Mouse (Mus musculus) MEL (cell line): ENCODE data around the gene Slc4a2.

Experiments
- BHLHE40 ChIP-seq: IDR thresholded peaks from 2 replicates; pipeline ENCODE4 v1.6.1; 2012; ENCODE audit warnings: low read depth, mild to moderate bottlenecking, inconsistent platforms, low read length, improper control_type of control experiment, borderline replicate concordance
- CHD1 ChIP-seq: IDR thresholded peaks from 2 replicates; pipeline ENCODE4 v1.6.1; 2012; ENCODE audit warnings: low read depth, mild to moderate bottlenecking, inconsistent platforms, low read length, improper control_type of control experiment
- CHD2 ChIP-seq: IDR thresholded peaks from 2 replicates; pipeline ENCODE4 v1.6.1; 2011; ENCODE audit warnings: low read length, improper control_type of control experiment
- CTCF ChIP-seq, 3 experiments: IDR thresholded peaks in 2 of 3; conservative IDR thresholded peaks in 1 of 3; 2 replicates each; pipeline ENCODE4 v1.5.1; 2011 to 2012; ENCODE audit warnings: low read length in 3 of 3, low read depth in 2 of 3, mild to moderate bottlenecking in 2 of 3, improper control_type of control experiment in 1 of 3, inconsistent platforms in 1 of 3, mixed read lengths in 1 of 3, moderate library complexity in 1 of 3; ENCODE audit not compliant: control insufficient read depth in 1 of 3, insufficient read depth in 1 of 3, poor library complexity in 1 of 3, severe bottlenecking in 1 of 3
- E2F4 ChIP-seq: IDR thresholded peaks from 2 replicates; pipeline ENCODE4 v1.6.1; 2011; ENCODE audit warnings: low read depth, low read length, improper control_type of control experiment, borderline replicate concordance
- EP300 ChIP-seq, 2 experiments: IDR thresholded peaks; 2 replicates each; pipeline ENCODE4 v1.6.1; 2011; ENCODE audit warnings: improper control_type of control experiment in 2 of 2, low read length in 2 of 2, low read depth in 1 of 2, mild to moderate bottlenecking in 1 of 2
- MAFK ChIP-seq: IDR thresholded peaks from 2 replicates; pipeline ENCODE4 v1.6.1; 2011; ENCODE audit warnings: low read depth, mild to moderate bottlenecking, low read length, improper control_type of control experiment, borderline replicate concordance
- MEF2A ChIP-seq: IDR thresholded peaks from 2 replicates; pipeline ENCODE4 v1.6.1; 2014; ENCODE audit warnings: low read depth, mild to moderate bottlenecking, inconsistent platforms, low read length, improper control_type of control experiment; ENCODE audit not compliant: poor library complexity, insufficient replicate concordance, severe bottlenecking; ENCODE audit errors: extremely low read depth
- POLR2A ChIP-seq, 2 experiments: IDR thresholded peaks; 2 replicates each; pipeline ENCODE4 v1.6.1; 2011 to 2012; ENCODE audit warnings: low read length in 2 of 2, mild to moderate bottlenecking in 2 of 2, control low read depth in 1 of 2, improper control_type of control experiment in 1 of 2, low read depth in 1 of 2, moderate library complexity in 1 of 2; ENCODE audit not compliant: control insufficient read depth in 1 of 2, insufficient read depth in 1 of 2, poor library complexity in 1 of 2
- USF1 ChIP-seq: IDR thresholded peaks from 2 replicates; pipeline ENCODE4 v1.6.1; 2014; ENCODE audit warnings: low read depth, mild to moderate bottlenecking, inconsistent platforms, low read length, improper control_type of control experiment, moderate library complexity
- USF2 ChIP-seq, 2 experiments: IDR thresholded peaks; 2 replicates each; pipeline ENCODE4 v1.6.1; 2011 to 2012; ENCODE audit warnings: improper control_type of control experiment in 2 of 2, low read length in 2 of 2, borderline replicate concordance in 1 of 2, inconsistent platforms in 1 of 2, low read depth in 1 of 2, mild to moderate bottlenecking in 1 of 2; ENCODE audit not compliant: insufficient read depth in 1 of 2
- ZC3H11A ChIP-seq: IDR thresholded peaks from 2 replicates; pipeline ENCODE4 v1.6.1; 2012; ENCODE audit warnings: low read depth, mild to moderate bottlenecking, inconsistent platforms, low read length, improper control_type of control experiment
- ZMIZ1 ChIP-seq: IDR thresholded peaks from 2 replicates; pipeline ENCODE4 v1.6.1; 2012; ENCODE audit warnings: low read depth, mild to moderate bottlenecking, inconsistent platforms, low read length, improper control_type of control experiment, moderate library complexity

GRCm38 (mm10) chr5:24409466-24409865, 14.2 kb upstream of the Slc4a2 start:
- TF ChIP-seq CHD2: no peak
- no peak for TF ChIP-seq EP300 (IDR thresholded peaks at IDR 0.05; ENCODE audit: low read depth in 1 of 2, low read length in 2 of 2)
- no peak for TF ChIP-seq CTCF (IDR thresholded peaks at IDR 0.05 in 2 of 3, conservative IDR thresholded peaks at IDR 0.05 in 1 of 3; ENCODE audit: control insufficient read depth in 1 of 3, insufficient read depth in 1 of 3, low read depth in 2 of 3, low read length in 3 of 3, poor library complexity in 1 of 3, severe bottlenecking in 1 of 3)
- no peak for TF ChIP-seq E2F4
- TF ChIP-seq ZC3H11A: no peak
- no peak for TF ChIP-seq USF2 (IDR thresholded peaks at IDR 0.05; ENCODE audit: borderline replicate concordance in 1 of 2, insufficient read depth in 1 of 2, low read depth in 1 of 2, low read length in 2 of 2)
- no peak; a peak in 1 of 4 replicates for TF ChIP-seq POLR2A (IDR thresholded peaks at IDR 0.05; ENCODE audit: control insufficient read depth in 1 of 2, insufficient read depth in 1 of 2, low read depth in 1 of 2, low read length in 2 of 2, poor library complexity in 1 of 2)
- TF ChIP-seq USF1: no peak
- no peak for TF ChIP-seq MEF2A
- no peak for TF ChIP-seq BHLHE40
- TF ChIP-seq MAFK: no peak
- TF ChIP-seq CHD1: no peak
- no peak for TF ChIP-seq ZMIZ1
